Mouse (Mus musculus) testis, adult 2 months (tissue): ENCODE measurements around the gene Slc9a8.

Source experiments
- CTCF ChIP-seq: fragments of 200-500 bp; IDR thresholded peaks from 2 replicates; pipeline ENCODE4 v1.5.1; 2012; ENCODE audit warnings: low read depth, mild to moderate bottlenecking, inconsistent platforms, low read length, moderate library complexity; ENCODE audit not compliant: control insufficient read depth, insufficient read depth, insufficient replicate concordance
- POLR2A ChIP-seq: fragments of 200-500 bp; IDR thresholded peaks from 2 replicates; pipeline ENCODE4 v1.6.1; 2012; ENCODE audit warnings: low read depth, mild to moderate bottlenecking, inconsistent platforms, low read length, moderate library complexity; ENCODE audit not compliant: control insufficient read depth

GRCm38 (mm10) chr2:167465951-167466350 lies 44.4 kb downstream of the Slc9a8 start:
- TF ChIP-seq POLR2A (no peak), CTCF (no peak)
